Mouse (Mus musculus) embryonic facial prominence, embryonic 11.5 days (tissue): Measurements from ENCODE around the gene Psg25. TPM values are rescaled to one million over a fixed set of nuclear protein-coding genes. Genes with fewer than 3 reads are reported as not detected.
"Not testable (repeated sequence)": the region's sequence is repeated elsewhere in the genome, so short reads cannot be mapped to it uniquely, and the experiment has no call there.

Experiments
- ATAC-seq: fragments of 200-750 bp; cut with Nextera tagmentation; replicated peaks from 2 replicates; pipeline ENCODE4 v1.8.0; 2017; ENCODE audit warnings: low read depth; ENCODE audit not compliant: insufficient number of reproducible peaks, low FRiP score, low TSS enrichment
- DNase-seq: peaks from one replicate; pipeline ENCODE4 v3.0.0-alpha.2; 2015; ENCODE audit warnings: low spot score
- H3K27ac ChIP-seq: fragments of 300-500 bp; sonication (generic); replicated peaks from 2 replicates; pipeline ENCODE4 v1.5.1; 2014; ENCODE audit warnings: mild to moderate bottlenecking, low read depth, low read length, control low read depth
- H3K27me3 ChIP-seq: fragments of 300-500 bp; sonication (generic); 2 replicates; pipeline ENCODE4 v1.6.1; 2014; ENCODE audit warnings: mild to moderate bottlenecking, low read length, moderate library complexity, mixed read lengths; ENCODE audit not compliant: control insufficient read depth, insufficient read depth
- H3K36me3 ChIP-seq: fragments of 300-500 bp; sonication (generic); replicated peaks from 2 replicates; pipeline ENCODE4 v1.6.1; 2014; ENCODE audit warnings: low read depth, mild to moderate bottlenecking, low read length, moderate library complexity, mixed read lengths; ENCODE audit not compliant: control insufficient read depth, insufficient read depth
- H3K4me1 ChIP-seq: fragments of 300-500 bp; sonication (generic); 2 replicates; pipeline ENCODE4 v1.6.1; 2014; ENCODE audit warnings: low read length, mixed read lengths; ENCODE audit not compliant: control insufficient read depth, insufficient read depth
- H3K4me2 ChIP-seq: fragments of 300-500 bp; sonication (generic); 2 replicates; pipeline ENCODE4 v1.6.1; 2014; ENCODE audit warnings: low read depth, mild to moderate bottlenecking, control low read depth, low read length, moderate library complexity
- H3K4me3 ChIP-seq: fragments of 300-500 bp; sonication (generic); 2 replicates; pipeline ENCODE4 v1.5.1; 2014; ENCODE audit warnings: low read depth, low read length, control low read depth
- H3K9ac ChIP-seq: fragments of 300-500 bp; sonication (generic); replicated peaks from 2 replicates; pipeline ENCODE4 v1.6.1; 2014; ENCODE audit warnings: mild to moderate bottlenecking, control low read depth, low read length
- H3K9me3 ChIP-seq: fragments of 300-500 bp; sonication (generic); replicated peaks from 2 replicates; pipeline ENCODE4 v1.6.1; 2016; ENCODE audit warnings: mild to moderate bottlenecking, low read length, inconsistent platforms, mixed read lengths; ENCODE audit not compliant: control insufficient read depth
- whole genome bisulfite sequencing: fragments of 180-500 bp; shearing (Covaris S2); extraction: QIAGEN DNeasy Blood & Tissue Kit; methylation state at CpG from one replicate; pipeline ENCODE4 v1.1.7; 2014; 5-methylcytosine and 5-hydroxymethylcytosine counted together
- polyA plus RNA-seq: library from polyadenylated mRNA; unstranded; fragments of >200 nt; fragmentation: Nextera tagmentation; extraction: Ambion mirVana; gene quantifications from 2 replicates; pipeline ENCODE4 v1.2.1, GENCODE M21; 2014

Gene Psg25
- not detected in 2 replicates for polyA plus RNA-seq

- Histone ChIP-seq H3K4me3 (no peak within 1 kb of the TSS), H3K4me2 (no peak within 1 kb of the TSS), H3K9me3 (no peaks in the 10 kb centered on the region), H3K27ac (no peak within 1 kb of the TSS), H3K9ac (no peak within 1 kb of the TSS), H3K27me3 (no peaks in the 10 kb centered on the region), H3K4me1 (no peaks in the 10 kb centered on the region), H3K36me3 (no peaks in the 10 kb centered on the region)
- DNase-seq (no peak), ATAC-seq (no peak)
- WGBS: 81% methylated on average over 1 of the region's 1 CpGs
Measured at GRCm38 (mm10) chr7:18532169-18532568, at the start of gene Psg25. Gene Psg25, minus strand, starts transcription at chr7:18532269.

- WGBS: 89% methylated on average over 3 of the region's 3 CpGs
- Histone ChIP-seq H3K36me3 (no peaks in the 10 kb centered on the region), H3K27ac (no peak within 1 kb of the TSS), H3K4me3 (no peak within 1 kb of the TSS), H3K9ac (no peak within 1 kb of the TSS), H3K9me3 (no peaks in the 10 kb centered on the region), H3K4me1 (no peaks in the 10 kb centered on the region), H3K27me3 (no peaks in the 10 kb centered on the region), H3K4me2 (no peak within 1 kb of the TSS)
- no peak for DNase-seq
- no peak for ATAC-seq
Measured at GRCm38 (mm10) chr7:18567205-18567604, 35.1 kb upstream of the Psg25 start, which contains the start of gene Psg27. Gene Psg27, minus strand, starts transcription at chr7:18567305.

GRCm38 (mm10) chr7:18559850-18560249 is 27.8 kb upstream of the Psg25 start:
- no peaks in the 10 kb centered on the region for H3K9me3 ChIP-seq
- no peak overlapping the region for H3K27ac ChIP-seq
- no peaks in the 10 kb centered on the region for H3K27me3 ChIP-seq
- H3K4me3 ChIP-seq: no peak overlapping the region
- no peaks in the 10 kb centered on the region for H3K36me3 ChIP-seq
- H3K9ac ChIP-seq: no peak overlapping the region
- no peak for ATAC-seq
- no peak for DNase-seq
- no peak overlapping the region for H3K4me2 ChIP-seq
- H3K4me1 ChIP-seq: no peaks in the 10 kb centered on the region

- H3K4me1 ChIP-seq, H3K27me3 ChIP-seq, H3K9ac ChIP-seq, H3K36me3 ChIP-seq, H3K9me3 ChIP-seq, H3K27ac ChIP-seq, DNase-seq, H3K4me2 ChIP-seq, H3K4me3 ChIP-seq, ATAC-seq: not testable (repeated sequence)
- WGBS: 76% methylated on average over 3 of the region's 3 CpGs
Measured at GRCm38 (mm10) chr7:18555751-18556150, 23.7 kb upstream of the Psg25 start.

GRCm38 (mm10) chr7:18533420-18533819 is 1.4 kb upstream of the Psg25 start:
- H3K27me3 ChIP-seq: no peaks in the 10 kb centered on the region
- H3K36me3 ChIP-seq: no peaks in the 10 kb centered on the region
- ATAC-seq: no peak
- H3K4me2 ChIP-seq: no peak overlapping the region
- H3K9ac ChIP-seq: no peak overlapping the region
- no peaks in the 10 kb centered on the region for H3K4me1 ChIP-seq
- H3K4me3 ChIP-seq: no peak overlapping the region
- H3K9me3 ChIP-seq: no peaks in the 10 kb centered on the region
- H3K27ac ChIP-seq: no peak overlapping the region
- WGBS: 46% methylated on average over 3 of the region's 3 CpGs
- DNase-seq: no peak

GRCm38 (mm10) chr7:18524668-18525067 is 7.4 kb downstream of the Psg25 start:
- Histone ChIP-seq H3K4me2 (no peak overlapping the region), H3K9ac (no peak overlapping the region), H3K4me3 (no peak overlapping the region), H3K36me3 (no peaks in the 10 kb centered on the region), H3K9me3 (no peaks in the 10 kb centered on the region), H3K4me1 (no peaks in the 10 kb centered on the region), H3K27ac (no peak overlapping the region), H3K27me3 (no peaks in the 10 kb centered on the region)
- ATAC-seq (no peak), DNase-seq (no peak)
- 92% methylated on average over 8 of the region's 8 CpGs for WGBS

GRCm38 (mm10) chr7:18512848-18513247 is 19.2 kb downstream of the Psg25 start:
- H3K9me3 ChIP-seq, ATAC-seq, H3K27ac ChIP-seq, H3K36me3 ChIP-seq, H3K9ac ChIP-seq, H3K4me2 ChIP-seq, DNase-seq, H3K4me3 ChIP-seq, H3K4me1 ChIP-seq, H3K27me3 ChIP-seq: not testable (repeated sequence)

GRCm38 (mm10) chr7:18512417-18512816 is 19.7 kb downstream of the Psg25 start:
- H3K4me1 ChIP-seq, ATAC-seq, H3K27ac ChIP-seq, H3K4me2 ChIP-seq, H3K9ac ChIP-seq, DNase-seq, H3K27me3 ChIP-seq, H3K4me3 ChIP-seq, H3K9me3 ChIP-seq, H3K36me3 ChIP-seq: not testable (repeated sequence)
- WGBS: 57% methylated on average over 2 of the region's 2 CpGs
